Mouse (Mus musculus): ENCODE measurements around the gene Spire2.

DNA sequence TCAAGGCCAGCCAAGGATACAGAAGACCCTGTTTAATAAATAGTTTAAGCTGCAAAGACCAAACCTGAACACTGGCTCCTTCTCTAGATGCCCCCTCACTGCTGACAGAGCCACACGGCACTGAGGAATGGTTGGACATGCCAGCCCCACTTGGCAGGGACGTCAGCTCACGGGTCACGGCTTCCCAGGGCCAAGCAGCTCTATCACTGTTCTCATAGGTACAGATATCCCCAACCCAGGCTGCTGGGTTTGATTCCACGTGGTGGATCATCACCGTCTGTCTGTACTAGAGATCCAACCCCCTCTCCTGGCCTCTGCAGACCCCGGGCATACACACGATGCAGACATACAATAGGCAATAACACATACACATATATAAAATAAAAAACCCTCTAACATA is 41.8 kb upstream of the Spire2 start:
- no peak for TF ChIP-seq CTCF (IDR thresholded peaks at IDR 0.05; ENCODE audit: low read depth)
- TF ChIP-seq EP300 (IDR thresholded peaks at IDR 0.05; ENCODE audit: low read depth): no peak

Measured in liver, postnatal 0 days (tissue).